In the genomic region with DNA sequence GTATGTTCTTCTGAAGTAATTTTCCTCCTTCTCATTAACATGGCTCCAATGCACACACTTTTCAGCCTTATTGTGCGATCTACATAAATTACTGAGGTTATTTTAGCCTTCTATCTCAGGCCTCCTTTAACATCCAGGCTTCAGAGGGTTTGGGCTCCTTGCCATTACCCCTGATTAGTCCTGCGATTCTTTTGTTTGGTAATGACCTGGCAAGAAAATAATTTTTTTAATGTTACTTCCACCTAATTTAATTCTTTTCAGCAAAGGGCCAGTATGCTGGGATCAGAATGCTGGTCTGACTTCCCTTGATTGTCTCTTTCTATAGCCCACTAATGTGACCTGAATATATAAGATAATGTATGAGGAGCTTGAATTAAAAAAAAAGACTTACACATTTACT, we compare ENCODE assay signal across 21 mouse cellular contexts.
DNase-seq lines count a peak whose midpoint lies in the region; ATAC-seq and TF ChIP-seq lines count a peak whose summit lies in the region.
"Had no signal": no experiment of that assay in that cellular context is flagged by ENCODE, and none has a peak within 500 bp of the region (broad histone marks: within the 10 kb centered on the region; RNA-seq: fewer than 3 reads in every experiment).

No protein-coding gene starts in this region.

- no peak overlapping the region for H3K4me3 ChIP-seq in embryonic facial prominence, embryonic 14.5 days (ENCODE audit: low read depth, low read length)
- H3K4me3 ChIP-seq in embryonic facial prominence, embryonic 10.5 days, result no peak overlapping the region
- no peak overlapping the region for H3K4me3 ChIP-seq in forebrain, embryonic 14.5 days (ENCODE audit: low read depth, low read length)
- no peak overlapping the region for H3K4me3 ChIP-seq in neural tube, embryonic 15.5 days (replicated peaks)
- no peak overlapping the region for H3K4me3 ChIP-seq in cerebellum, adult 2 months (replicated peaks; ENCODE audit: insufficient read depth, low read depth, low read length)
- H3K4me3 ChIP-seq: heart, embryonic 13.5 days; midbrain, embryonic 12.5 days; myocyte had no signal

- 79% methylated on average over 2 of the region's 2 CpGs for WGBS in embryonic facial prominence, embryonic 14.5 days
- 87% methylated on average over 2 of the region's 2 CpGs for WGBS in embryonic facial prominence, embryonic 10.5 days
- WGBS in forebrain, embryonic 14.5 days, result 12% methylated on average over 2 of the region's 2 CpGs
- 33% methylated on average over 2 of the region's 2 CpGs for WGBS in neural tube, embryonic 15.5 days
- WGBS in cerebellum, adult 2 months, result 15% methylated on average over 2 of the region's 2 CpGs

- H3K4me1 ChIP-seq in embryonic facial prominence, embryonic 14.5 days (ENCODE audit: control insufficient read depth, insufficient read depth, low read length), result no peaks in the 10 kb centered on the region
- H3K4me1 ChIP-seq in embryonic facial prominence, embryonic 10.5 days, result no peaks in the 10 kb centered on the region
- no peaks in the 10 kb centered on the region for H3K4me1 ChIP-seq in forebrain, embryonic 14.5 days (ENCODE audit: control insufficient read depth, insufficient read depth, low read length)
- H3K4me1 ChIP-seq in neural tube, embryonic 15.5 days, result no peaks in the 10 kb centered on the region
- no peaks in the 10 kb centered on the region for H3K4me1 ChIP-seq in cerebellum, adult 2 months (ENCODE audit: control insufficient read depth, insufficient read depth, low read length)
- H3K4me1 ChIP-seq: heart, embryonic 13.5 days; midbrain, embryonic 12.5 days had no signal

- no peaks in the 10 kb centered on the region for H3K9me3 ChIP-seq in embryonic facial prominence, embryonic 14.5 days (ENCODE audit: control insufficient read depth, low read length)
- H3K9me3 ChIP-seq in embryonic facial prominence, embryonic 10.5 days, result no peaks in the 10 kb centered on the region
- H3K9me3 ChIP-seq in forebrain, embryonic 14.5 days (replicated peaks; ENCODE audit: control insufficient read depth, low read length), result no peaks in the 10 kb centered on the region
- no peaks in the 10 kb centered on the region for H3K9me3 ChIP-seq in neural tube, embryonic 15.5 days (replicated peaks)
- H3K9me3 ChIP-seq: heart, embryonic 13.5 days; midbrain, embryonic 12.5 days had no signal

- no peaks in the 10 kb centered on the region for H3K27me3 ChIP-seq in embryonic facial prominence, embryonic 14.5 days (replicated peaks; ENCODE audit: control insufficient read depth, insufficient read depth, low read length)
- H3K27me3 ChIP-seq in embryonic facial prominence, embryonic 10.5 days (replicated peaks; ENCODE audit: low read depth, poor library complexity, severe bottlenecking), result no peaks in the 10 kb centered on the region
- H3K27me3 ChIP-seq in forebrain, embryonic 14.5 days (replicated peaks; ENCODE audit: control insufficient read depth, insufficient read depth, low read length), result no peaks in the 10 kb centered on the region
- no peaks in the 10 kb centered on the region for H3K27me3 ChIP-seq in neural tube, embryonic 15.5 days (replicated peaks)
- H3K27me3 ChIP-seq in cerebellum, adult 2 months (ENCODE audit: control insufficient read depth, insufficient read depth, low read length), result no peaks in the 10 kb centered on the region
- H3K27me3 ChIP-seq: heart, embryonic 13.5 days; midbrain, embryonic 12.5 days had no signal

- no peak for ATAC-seq in embryonic facial prominence, embryonic 14.5 days (ENCODE audit: low read depth)
- ATAC-seq in forebrain, embryonic 14.5 days, result peak; percentile 95
- peak; percentile 41; the same call in 1 of the 2 replicates for ATAC-seq in neural tube, embryonic 15.5 days (ENCODE audit: low FRiP score)
- ATAC-seq: intestine, embryonic 16.5 days had no signal

- no peak overlapping the region for H3K4me2 ChIP-seq in embryonic facial prominence, embryonic 14.5 days (ENCODE audit: low read depth, low read length)
- H3K4me2 ChIP-seq in forebrain, embryonic 14.5 days (ENCODE audit: low read length), result no peak overlapping the region
- H3K4me2 ChIP-seq in neural tube, embryonic 15.5 days, result no peak overlapping the region
- H3K4me2 ChIP-seq: heart, embryonic 13.5 days; liver, embryonic 11.5 days; midbrain, embryonic 12.5 days had no signal

- H3K9ac ChIP-seq in embryonic facial prominence, embryonic 14.5 days (ENCODE audit: low read depth, low read length), result no peak overlapping the region
- H3K9ac ChIP-seq in forebrain, embryonic 14.5 days (ENCODE audit: low read length), result no peak overlapping the region
- no peak overlapping the region for H3K9ac ChIP-seq in neural tube, embryonic 15.5 days (replicated peaks)
- H3K9ac ChIP-seq: heart, embryonic 13.5 days; midbrain, embryonic 12.5 days had no signal

- no peak for TF ChIP-seq CTCF in cerebellum, adult 2 months (IDR thresholded peaks at IDR 0.05; ENCODE audit: borderline replicate concordance, insufficient read depth, low read depth, low read length)

- H3K27ac ChIP-seq in embryonic facial prominence, embryonic 14.5 days (replicated peaks; ENCODE audit: low read depth, low read length), result no peak overlapping the region
- no peak overlapping the region for H3K27ac ChIP-seq in embryonic facial prominence, embryonic 10.5 days (replicated peaks)
- H3K27ac ChIP-seq in forebrain, embryonic 14.5 days (ENCODE audit: low read depth, low read length), result no peak overlapping the region
- H3K27ac ChIP-seq in neural tube, embryonic 15.5 days (replicated peaks), result no peak overlapping the region
- H3K27ac ChIP-seq in cerebellum, adult 2 months (ENCODE audit: insufficient read depth, low read length), result no peak overlapping the region
- H3K27ac ChIP-seq: heart, embryonic 13.5 days; macrophage; midbrain, embryonic 12.5 days; stomach, postnatal 0 days had no signal

- DNase-seq in embryonic facial prominence, embryonic 14.5 days (ENCODE audit: low spot score), result peak; percentile 2
- DNase-seq in embryonic facial prominence, embryonic 10.5 days (ENCODE audit: low spot score), result no peak
- peak; percentile 77 for DNase-seq in Muller cell, postnatal 12 days (ENCODE audit: inconsistent ontology term)
- DNase-seq in forebrain, embryonic 14.5 days (ENCODE audit: low spot score), result peak; percentile 85
- no peak for DNase-seq in cerebellum, adult 2 months
- DNase-seq in kidney, adult 8-10 months, result no peak
- DNase-seq: adrenal gland, postnatal 14 days; cerebellum, adult 9-11 months; heart, postnatal 4 days; kidney, postnatal 10 days; left cerebral cortex, postnatal 4 days; lung, adult 2 months; thymus, postnatal 14 days had no signal

- H3K36me3 ChIP-seq in embryonic facial prominence, embryonic 14.5 days (ENCODE audit: control insufficient read depth, insufficient read depth, low read length), result no peaks in the 10 kb centered on the region
- no peaks in the 10 kb centered on the region for H3K36me3 ChIP-seq in embryonic facial prominence, embryonic 10.5 days (replicated peaks)
- H3K36me3 ChIP-seq in forebrain, embryonic 14.5 days (ENCODE audit: control insufficient read depth, insufficient read depth, low read length), result no peaks in the 10 kb centered on the region
- H3K36me3 ChIP-seq in neural tube, embryonic 15.5 days, result no peaks in the 10 kb centered on the region
- H3K36me3 ChIP-seq: heart, embryonic 13.5 days; midbrain, embryonic 12.5 days had no signal

- TF ChIP-seq POLR2A in cerebellum, adult 2 months (IDR thresholded peaks at IDR 0.05; ENCODE audit: borderline replicate concordance, insufficient read depth, low read length), result no peak

Comparison
In these comparisons a context has a peak if more than half of its experiments do, and no peak if none do; other contexts are left out.
1. DNase-seq: peak in embryonic facial prominence, embryonic 14.5 days (single experiment), Muller cell, postnatal 12 days (single experiment) and forebrain, embryonic 14.5 days (single experiment); none in embryonic facial prominence, embryonic 10.5 days (single experiment), cerebellum, adult 2 months (0 of 2) and kidney, adult 8-10 months (0 of 2).